Mouse (Mus musculus) heart, embryonic 11.5 days (tissue): ENCODE measurements around the gene Zdhhc1. TPM values are rescaled to one million over a fixed set of nuclear protein-coding genes. Genes with fewer than 3 reads are reported as not detected.

Experiments used
- ATAC-seq: fragments of 200-750 bp; cut with Nextera tagmentation; replicated peaks from 2 replicates; pipeline ENCODE4 v1.8.0; 2017; ENCODE audit warnings: moderate library complexity; ENCODE audit not compliant: insufficient number of reproducible peaks, low FRiP score, low TSS enrichment
- H3K27ac ChIP-seq: fragments of 300-500 bp; sonication (generic); 2 replicates; pipeline ENCODE4 v1.5.1; 2014; ENCODE audit warnings: mild to moderate bottlenecking, low read depth, low read length
- H3K27me3 ChIP-seq: fragments of 300-500 bp; sonication (generic); 2 replicates; pipeline ENCODE4 v1.6.1; 2014; ENCODE audit warnings: mild to moderate bottlenecking, low read length, mixed read lengths; ENCODE audit not compliant: control insufficient read depth, insufficient read depth
- H3K36me3 ChIP-seq: fragments of 300-500 bp; sonication (generic); 2 replicates; pipeline ENCODE4 v1.6.1; 2014; ENCODE audit warnings: mild to moderate bottlenecking, low read length, moderate library complexity, mixed read lengths; ENCODE audit not compliant: control insufficient read depth, insufficient read depth
- H3K4me1 ChIP-seq: fragments of 300-500 bp; sonication (generic); 2 replicates; pipeline ENCODE4 v1.6.1; 2014; ENCODE audit warnings: low read length; ENCODE audit not compliant: control insufficient read depth, insufficient read depth
- H3K4me2 ChIP-seq: fragments of 300-500 bp; sonication (generic); 2 replicates; pipeline ENCODE4 v1.6.1; 2014; ENCODE audit warnings: mild to moderate bottlenecking, moderate library complexity
- H3K4me3 ChIP-seq: fragments of 300-500 bp; sonication (generic); 2 replicates; pipeline ENCODE4 v1.5.1; 2014; ENCODE audit warnings: low read depth, low read length
- H3K9ac ChIP-seq: fragments of 300-500 bp; sonication (generic); 2 replicates; pipeline ENCODE4 v1.6.1; 2014; ENCODE audit warnings: mild to moderate bottlenecking, low read depth, low read length, moderate library complexity
- H3K9me3 ChIP-seq: fragments of 300-500 bp; sonication (generic); replicated peaks from 2 replicates; pipeline ENCODE4 v1.6.1; 2016; ENCODE audit warnings: low read length; ENCODE audit not compliant: control insufficient read depth
- WGBS: fragments of 180-500 bp; shearing (Covaris S2); extraction: QIAGEN DNeasy Blood & Tissue Kit; methylation state at CpG from one replicate; pipeline ENCODE4 v1.1.7; 2014; ENCODE audit not compliant: insufficient replicate concordance; 5-methylcytosine and 5-hydroxymethylcytosine counted together
- polyA plus RNA-seq: library from polyadenylated mRNA; unstranded; fragments of >200 nt; fragmentation: Nextera tagmentation; extraction: Ambion mirVana; gene quantifications from 2 replicates; pipeline ENCODE4 v1.2.1, GENCODE M21; 2014

Zdhhc1 gene
- polyA plus RNA-seq, result 15.0 and 17.1 TPM in 2 replicates

DNA sequence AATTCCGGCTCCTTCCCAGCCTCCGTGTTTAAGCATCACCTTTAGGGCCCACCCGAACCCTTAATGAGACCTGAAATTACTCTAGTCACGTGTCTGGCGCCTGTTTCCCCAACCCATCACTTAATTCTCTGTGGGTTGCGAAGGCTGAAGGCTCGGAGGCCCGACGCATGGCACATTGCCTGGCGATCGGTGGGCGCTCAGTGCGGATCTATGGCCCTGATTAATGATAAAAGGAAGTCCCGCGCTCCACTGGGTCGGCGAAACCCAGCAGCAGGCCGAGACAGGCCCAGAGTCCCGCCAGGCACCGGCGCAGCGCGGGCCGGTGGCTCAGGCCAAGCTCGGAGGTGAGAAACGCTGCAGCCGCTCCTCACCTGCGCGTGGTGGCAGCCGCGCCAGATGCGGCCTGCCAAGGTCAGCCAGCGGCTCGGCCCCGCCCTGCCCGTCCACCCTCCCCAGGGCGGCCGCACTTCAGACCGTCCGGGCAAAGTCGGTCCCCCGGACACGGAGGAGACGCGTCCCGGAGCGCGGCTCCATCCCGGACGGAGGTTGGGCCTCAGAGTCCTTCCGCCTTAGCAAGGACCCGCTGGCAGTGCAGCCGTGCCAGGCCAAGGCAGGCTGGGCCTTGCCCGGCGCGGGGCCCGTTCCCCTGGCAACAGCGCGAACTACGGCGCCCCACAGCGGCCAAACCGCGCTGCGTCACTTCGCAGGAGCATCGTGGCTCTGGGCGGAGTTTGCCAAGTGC is at the start of gene Zdhhc1:
Gene Zdhhc1, minus strand, starts transcription at position 464 of the 742 bp plus-strand sequence.
- peak; percentile 71 for ATAC-seq
- Histone ChIP-seq H3K4me2 (peak within 1 kb of the TSS; percentile 97), H3K9ac (peak within 1 kb of the TSS; percentile 88), H3K9me3 (no peaks in the 10 kb centered on the region), H3K4me3 (peak within 1 kb of the TSS; percentile 76), H3K4me1 (0 out of 2 replicates have a peak, but pooled peaks cover 4% of the 10 kb centered on the region), H3K36me3 (no peaks in the 10 kb centered on the region), H3K27ac (no peak within 1 kb of the TSS), H3K27me3 (no peaks in the 10 kb centered on the region)
- under 1% methylated on average over 68 of the region's 68 CpGs for WGBS

DNA sequence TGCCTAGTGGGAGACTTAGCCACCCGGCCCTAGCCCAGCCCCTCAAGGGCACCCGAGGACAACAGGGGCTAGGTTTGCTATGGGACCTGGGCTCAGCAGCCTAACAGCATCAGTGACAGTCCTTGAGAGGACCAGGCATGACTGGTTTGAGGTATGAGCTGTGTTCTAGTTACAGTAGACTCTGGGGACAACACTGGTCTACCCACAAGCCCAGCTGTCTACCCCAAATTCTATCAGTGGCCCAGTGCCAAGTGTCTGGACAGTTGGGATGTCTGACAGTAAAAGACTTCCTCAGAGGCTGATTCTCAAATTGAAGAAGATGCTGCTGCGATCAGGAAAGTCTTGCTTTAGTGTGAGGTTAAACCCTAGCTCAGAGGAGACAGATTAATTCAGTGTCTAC is 48.5 kb upstream of the Zdhhc1 start:
- Histone ChIP-seq H3K4me3 (no peak overlapping the region), H3K27ac (no peak overlapping the region), H3K4me2 (no peak overlapping the region), H3K36me3 (no peaks in the 10 kb centered on the region), H3K27me3 (no peaks in the 10 kb centered on the region), H3K9ac (no peak overlapping the region), H3K4me1 (peaks cover 26% of the 10 kb centered on the region), H3K9me3 (no peaks in the 10 kb centered on the region)
- WGBS, result 65% methylated on average over 3 of the region's 3 CpGs
- no peak for ATAC-seq

DNA sequence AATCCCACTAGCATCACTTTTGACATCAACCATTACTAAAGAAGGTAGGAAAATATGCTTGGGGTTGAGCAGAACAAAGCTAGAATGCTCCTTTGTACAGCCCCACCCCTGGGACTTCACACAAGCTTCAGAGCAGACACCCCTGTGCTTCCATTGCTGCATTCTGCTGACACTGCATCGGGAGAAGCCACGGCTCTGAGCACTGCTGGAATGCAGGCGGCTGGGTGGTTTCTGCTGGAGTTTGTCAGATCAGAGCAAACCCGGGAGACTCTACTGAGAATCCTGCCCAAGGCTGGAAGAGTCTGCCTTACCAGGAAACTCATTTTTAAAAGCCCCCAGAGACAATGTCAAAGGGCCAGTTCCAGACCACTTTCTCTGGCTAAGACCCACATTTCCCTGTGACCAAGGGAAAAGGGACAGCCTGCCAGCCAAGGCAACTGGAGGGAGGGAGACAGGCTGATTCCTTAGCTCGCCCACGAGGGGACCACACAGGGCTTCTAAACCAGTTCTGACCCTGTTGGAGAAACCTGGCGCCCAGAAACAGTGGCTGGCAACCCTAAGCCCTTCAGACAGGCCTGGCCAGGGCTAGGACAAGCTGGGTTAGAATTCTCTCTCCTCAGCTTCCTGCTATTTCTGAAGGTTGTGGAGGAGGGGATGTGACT is 48.0 kb upstream of the Zdhhc1 start:
- Histone ChIP-seq H3K27me3 (no peaks in the 10 kb centered on the region), H3K36me3 (no peaks in the 10 kb centered on the region), H3K4me1 (peaks cover 26% of the 10 kb centered on the region), H3K9ac (no peak overlapping the region), H3K4me2 (no peak overlapping the region), H3K27ac (no peak overlapping the region), H3K4me3 (no peak overlapping the region), H3K9me3 (no peaks in the 10 kb centered on the region)
- no peak for ATAC-seq
- WGBS, result 39% methylated on average over 7 of the region's 7 CpGs

DNA sequence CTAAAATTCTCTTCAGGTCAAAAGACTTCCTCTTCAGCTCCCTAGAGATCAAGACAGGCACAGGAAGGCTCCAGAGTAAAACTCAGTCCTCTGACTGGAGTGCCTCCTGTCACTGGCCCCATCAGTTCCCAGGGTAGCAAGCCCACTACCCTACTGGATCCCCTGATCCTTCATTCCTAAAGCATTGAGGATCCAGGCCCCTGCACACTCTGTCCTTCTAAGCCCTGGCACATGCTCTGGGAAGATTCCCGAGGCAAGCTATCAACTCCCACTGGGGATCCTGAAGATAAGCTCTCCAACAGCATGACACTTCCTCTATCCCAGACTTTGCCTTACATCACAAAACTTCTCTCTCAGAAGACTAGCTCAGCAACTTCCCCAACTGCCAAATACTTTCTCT is 47.0 kb upstream of the Zdhhc1 start:
- 0 out of 2 replicates have a peak overlapping the region, but pooled peaks have one; percentile 15 for H3K4me2 ChIP-seq
- H3K36me3 ChIP-seq, result no peaks in the 10 kb centered on the region
- no peak for ATAC-seq
- H3K4me3 ChIP-seq, result no peak overlapping the region
- H3K9me3 ChIP-seq, result no peaks in the 10 kb centered on the region
- H3K4me1 ChIP-seq, result peaks cover 26% of the 10 kb centered on the region
- WGBS, result 3% methylated on average over 1 of the region's 1 CpGs
- H3K27me3 ChIP-seq, result no peaks in the 10 kb centered on the region
- no peak overlapping the region for H3K27ac ChIP-seq
- H3K9ac ChIP-seq, result no peak overlapping the region

DNA sequence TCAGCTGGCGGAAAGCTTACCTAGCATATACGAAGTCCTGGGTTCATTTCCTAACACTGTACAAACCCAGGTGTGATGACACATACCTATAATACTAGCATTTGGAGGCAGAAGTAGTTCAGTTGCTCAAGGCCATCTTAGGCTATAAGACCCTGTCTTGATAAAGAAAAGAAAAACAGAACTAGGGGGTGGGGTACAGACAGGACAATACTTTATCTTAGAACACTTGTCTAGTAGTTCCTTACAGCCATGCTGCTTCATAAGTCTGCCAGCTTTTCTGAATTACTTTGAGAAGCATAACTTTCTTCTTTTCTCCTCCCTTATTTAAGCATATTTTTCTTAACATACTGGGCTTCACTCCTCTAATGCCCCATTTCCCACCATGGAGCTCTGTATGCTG is 46.1 kb upstream of the Zdhhc1 start:
- Histone ChIP-seq H3K4me2 (no peak overlapping the region), H3K4me3 (no peak overlapping the region), H3K4me1 (peaks cover 26% of the 10 kb centered on the region), H3K36me3 (0 out of 2 replicates have a peak, but pooled peaks cover 6% of the 10 kb centered on the region), H3K9me3 (no peaks in the 10 kb centered on the region), H3K9ac (no peak overlapping the region), H3K27me3 (no peaks in the 10 kb centered on the region), H3K27ac (no peak overlapping the region)
- ATAC-seq, result no peak
- 85% methylated on average over 2 of the region's 2 CpGs for WGBS

DNA sequence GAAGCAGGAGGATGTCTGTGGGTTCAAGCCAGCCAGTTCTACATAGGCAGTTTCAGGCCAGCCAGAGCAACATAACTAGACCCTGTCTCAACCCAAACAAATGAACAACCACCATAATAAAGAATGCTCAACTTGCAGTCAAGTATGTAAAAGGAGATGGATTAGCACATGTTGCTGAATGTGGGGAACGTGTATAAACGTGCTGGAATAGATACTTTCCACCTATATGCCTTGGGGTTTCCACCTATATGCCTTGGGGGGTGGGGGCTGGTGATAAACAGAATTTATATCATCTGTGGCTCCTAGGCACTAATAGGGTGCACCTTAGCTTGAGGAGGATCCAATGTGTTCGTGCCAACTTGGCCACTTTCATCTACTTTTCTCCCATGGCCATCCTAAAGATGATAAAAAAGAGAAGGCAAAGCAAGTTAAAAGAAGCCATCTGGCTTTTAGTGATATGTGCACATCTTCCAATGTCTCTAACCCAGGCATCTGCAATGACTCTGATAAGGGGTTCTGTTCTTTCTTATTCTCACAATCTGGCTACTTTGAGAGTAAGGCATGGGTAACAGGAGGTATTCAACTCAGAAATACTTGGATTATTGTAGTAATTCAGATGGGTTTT is 45.4 kb upstream of the Zdhhc1 start:
- Histone ChIP-seq H3K9ac (no peak overlapping the region), H3K4me1 (peaks cover 26% of the 10 kb centered on the region), H3K36me3 (peaks cover 11% of the 10 kb centered on the region; the same call in 1 of the 2 replicates), H3K4me3 (no peak overlapping the region), H3K9me3 (no peaks in the 10 kb centered on the region), H3K27ac (no peak overlapping the region), H3K27me3 (no peaks in the 10 kb centered on the region), H3K4me2 (no peak overlapping the region)
- no peak for ATAC-seq
- 72% methylated on average over 3 of the region's 3 CpGs for WGBS

DNA sequence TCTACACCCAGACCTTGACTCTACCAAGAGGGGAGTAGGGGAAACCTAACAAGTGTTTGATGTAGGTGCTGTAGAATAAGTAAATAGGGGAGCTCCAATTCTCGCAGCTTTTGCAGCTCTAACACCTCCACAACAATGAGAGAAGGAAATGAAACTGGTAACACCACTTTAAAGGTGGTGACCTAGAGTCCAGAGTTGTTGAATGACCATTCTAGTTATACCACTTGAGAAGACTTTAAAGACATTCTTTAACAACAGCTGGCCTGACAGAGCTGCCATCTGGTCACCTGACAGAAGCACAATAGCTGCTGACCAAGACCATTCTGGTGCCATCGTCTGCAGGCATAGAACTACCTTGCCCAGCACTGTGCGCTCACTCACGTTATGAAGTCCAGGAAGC is 42.2 kb upstream of the Zdhhc1 start:
- no peaks in the 10 kb centered on the region for H3K9me3 ChIP-seq

DNA sequence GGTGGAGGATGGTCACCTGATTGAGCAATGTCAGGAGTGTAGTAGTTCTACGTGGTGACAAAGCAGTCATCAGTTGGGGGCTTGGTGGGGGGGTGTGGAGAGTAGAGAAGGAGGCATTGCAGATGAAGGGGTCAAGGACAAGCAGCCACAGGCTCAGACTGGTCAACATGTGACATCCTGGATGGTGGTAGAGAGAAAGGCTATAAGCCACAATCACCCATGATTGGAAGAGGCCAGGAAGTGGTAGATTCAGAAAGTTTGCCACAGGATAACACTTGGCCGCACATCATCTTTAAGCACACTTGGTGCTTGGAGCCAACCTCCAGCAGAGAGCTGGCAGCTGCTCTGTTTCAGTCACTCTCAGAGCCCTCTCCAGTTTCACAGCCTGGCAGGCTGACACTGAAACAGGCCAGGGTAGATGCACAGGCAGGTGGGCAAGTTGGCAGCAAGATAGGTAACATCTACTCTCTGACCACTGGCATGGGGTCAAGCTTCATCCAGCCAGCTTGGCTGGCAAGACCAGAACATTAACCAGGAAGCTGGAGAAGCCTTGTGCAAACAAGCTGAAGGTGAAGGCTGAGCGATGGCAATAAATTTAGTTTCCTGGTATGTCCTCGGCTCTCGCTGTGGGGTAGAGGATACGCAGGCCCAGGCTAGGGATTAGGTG is 40.4 kb upstream of the Zdhhc1 start:
- WGBS, result 92% methylated on average over 6 of the region's 6 CpGs
- H3K4me2 ChIP-seq, result no peak overlapping the region

More for the DNA sequence above, 42.2 kb upstream of the Zdhhc1 start:
- H3K9ac ChIP-seq, result no peak overlapping the region
- H3K27me3 ChIP-seq, result no peaks in the 10 kb centered on the region
- no peak overlapping the region for H3K4me2 ChIP-seq
- ATAC-seq, result no peak
- 85% methylated on average over 4 of the region's 4 CpGs for WGBS
- no peak overlapping the region for H3K27ac ChIP-seq
- no peak overlapping the region for H3K4me3 ChIP-seq
- H3K36me3 ChIP-seq, result peaks cover 14% of the 10 kb centered on the region; the same call in 1 of the 2 replicates
- H3K4me1 ChIP-seq, result peaks cover 10% of the 10 kb centered on the region

More for the DNA sequence above, 40.4 kb upstream of the Zdhhc1 start:
- Histone ChIP-seq H3K9ac (no peak overlapping the region), H3K9me3 (no peaks in the 10 kb centered on the region), H3K4me1 (peaks cover 13% of the 10 kb centered on the region), H3K27ac (no peak overlapping the region), H3K4me3 (no peak overlapping the region), H3K36me3 (peaks cover 14% of the 10 kb centered on the region; the same call in 1 of the 2 replicates), H3K27me3 (no peaks in the 10 kb centered on the region)
- ATAC-seq, result no peak
